Mouse (Mus musculus): Measurements from ENCODE around the gene Dnase2b.

The Dnase2b gene

DNA sequence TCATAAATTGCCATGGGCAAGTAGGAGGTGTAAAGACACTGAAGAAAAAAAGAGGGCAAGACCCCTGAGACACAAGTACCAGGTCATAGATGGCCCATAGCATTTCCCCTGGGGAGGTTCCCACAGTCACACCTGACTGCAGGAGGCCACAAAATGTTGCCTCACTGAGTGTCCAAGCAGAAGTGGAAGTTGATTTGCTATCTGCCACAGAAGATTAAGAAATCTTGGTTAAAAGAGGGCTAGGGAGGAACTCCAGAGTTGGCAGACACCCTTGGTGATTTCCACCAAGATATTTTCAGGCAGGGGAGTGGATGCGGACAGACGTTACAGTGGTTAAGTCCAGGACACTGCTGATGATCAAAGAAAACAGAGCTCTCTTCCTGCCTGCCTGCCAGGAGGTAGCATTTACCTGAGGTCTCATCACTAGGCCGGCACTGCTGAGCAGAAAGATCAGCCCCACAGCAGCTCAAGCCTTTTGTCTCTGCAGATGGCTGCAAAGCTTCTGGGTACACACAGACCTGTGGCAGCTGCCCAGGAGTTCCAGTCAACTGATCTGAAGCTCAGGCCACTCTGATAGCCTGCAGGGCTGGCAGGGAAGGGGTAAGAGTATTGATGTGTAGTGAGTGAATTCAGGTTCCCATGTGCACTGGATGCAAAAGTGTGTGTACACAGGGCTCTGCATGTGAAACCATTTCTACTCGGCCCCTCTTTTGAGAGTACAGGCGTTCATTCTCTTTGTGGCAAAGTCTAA lies 1.3 kb upstream of the Dnase2b start:
- DNase-seq (ENCODE audit: low read depth, low spot score), result no peak

DNA sequence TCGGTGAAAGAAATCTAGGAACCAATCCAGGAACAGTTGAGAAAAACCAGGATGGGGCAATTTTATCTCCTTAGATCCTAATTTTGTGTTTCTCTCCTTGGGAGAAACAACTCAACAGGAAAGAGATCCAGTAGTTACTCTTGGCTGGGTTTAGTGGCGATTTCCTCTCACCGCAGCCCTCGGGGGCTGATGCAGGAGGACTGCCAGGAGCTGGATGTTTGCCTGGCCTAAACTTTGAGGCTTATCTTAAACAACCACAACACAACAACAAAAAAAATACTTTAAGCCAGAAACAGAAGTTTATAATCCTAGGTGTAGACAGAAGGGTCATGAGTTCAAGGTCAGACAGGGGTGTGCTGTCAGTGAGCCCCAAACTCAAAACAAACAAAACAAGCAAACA lies 3.6 kb downstream of the Dnase2b start:
- DNase-seq (ENCODE audit: low read depth, low spot score), result no peak

DNA sequence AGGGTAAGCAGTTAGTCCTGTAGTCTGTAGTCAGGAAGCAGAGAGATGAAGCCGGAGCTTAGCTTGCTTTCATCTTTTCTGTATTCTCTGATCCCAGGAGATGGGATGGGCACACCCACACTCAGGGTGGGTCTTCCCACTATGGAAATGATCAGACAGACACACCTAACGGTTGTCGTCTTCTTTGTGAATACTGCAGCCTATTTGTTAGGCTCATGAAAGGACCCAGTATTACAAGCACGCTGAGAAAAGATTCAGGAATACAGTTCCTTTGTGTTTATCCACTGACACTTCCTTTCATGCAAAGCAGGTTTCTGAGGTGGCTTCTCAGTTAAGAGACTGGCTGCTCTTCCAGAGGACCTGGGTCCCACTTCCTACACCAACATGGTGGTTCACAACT lies 4.1 kb downstream of the Dnase2b start:
- DNase-seq (ENCODE audit: low read depth, low spot score), result no peak

GRCm38 (mm10) chr3:146610322-146610721 lies 5.1 kb downstream of the Dnase2b start:
- no peak for DNase-seq (ENCODE audit: low read depth, low spot score)

- DNase-seq (ENCODE audit: low read depth, low spot score), result peak; percentile 66
Observed at GRCm38 (mm10) chr3:146607368-146607767, 8.0 kb downstream of the Dnase2b start.

DNA sequence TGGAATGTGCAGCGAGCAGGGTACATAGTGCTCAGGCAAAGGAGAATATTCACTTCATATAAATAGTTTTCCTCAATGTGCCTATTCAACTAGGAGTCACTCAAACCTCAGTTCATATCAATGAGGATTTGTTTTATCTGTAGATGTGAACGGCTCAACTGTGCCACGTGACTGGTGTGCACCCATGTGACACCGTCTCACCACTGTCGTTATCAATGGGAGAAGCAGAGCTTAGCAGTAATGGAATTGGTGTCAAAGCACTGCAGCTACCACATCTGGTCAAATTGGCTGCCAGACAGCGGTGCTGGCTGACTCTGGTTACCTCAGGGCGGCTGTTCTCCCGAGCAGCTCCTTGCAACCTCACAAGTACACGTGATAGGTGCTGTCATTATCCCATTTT lies 10.7 kb downstream of the Dnase2b start:
- no peak for DNase-seq (ENCODE audit: low read depth, low spot score)

- DNase-seq (ENCODE audit: low read depth, low spot score), result no peak
Observed at GRCm38 (mm10) chr3:146602531-146602930, 12.9 kb downstream of the Dnase2b start.

DNA sequence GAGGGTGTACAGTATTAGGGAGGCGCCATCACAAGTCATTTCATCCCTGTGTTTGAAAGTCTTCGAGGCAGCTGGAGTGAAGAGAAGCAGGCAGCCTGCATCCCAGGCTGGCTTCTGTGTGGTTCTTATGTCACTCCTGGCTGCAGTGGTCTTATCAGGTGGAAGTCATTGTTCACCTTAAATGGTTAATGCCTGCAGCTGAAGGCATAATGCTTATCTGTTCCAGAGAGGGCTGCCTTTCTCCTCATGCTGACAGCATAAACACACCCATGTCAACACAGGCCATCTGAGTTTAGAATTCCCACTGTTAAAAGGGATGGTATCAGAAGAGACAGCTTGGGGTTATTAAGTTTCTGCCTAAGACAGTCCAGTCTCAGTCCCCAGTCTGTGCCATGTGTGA lies 14.2 kb downstream of the Dnase2b start:
- DNase-seq (ENCODE audit: low read depth, low spot score), result no peak

GRCm38 (mm10) chr3:146599198-146599900 lies 16.0 kb downstream of the Dnase2b start:
- DNase-seq (ENCODE audit: low read depth, low spot score), result no peak

DNA sequence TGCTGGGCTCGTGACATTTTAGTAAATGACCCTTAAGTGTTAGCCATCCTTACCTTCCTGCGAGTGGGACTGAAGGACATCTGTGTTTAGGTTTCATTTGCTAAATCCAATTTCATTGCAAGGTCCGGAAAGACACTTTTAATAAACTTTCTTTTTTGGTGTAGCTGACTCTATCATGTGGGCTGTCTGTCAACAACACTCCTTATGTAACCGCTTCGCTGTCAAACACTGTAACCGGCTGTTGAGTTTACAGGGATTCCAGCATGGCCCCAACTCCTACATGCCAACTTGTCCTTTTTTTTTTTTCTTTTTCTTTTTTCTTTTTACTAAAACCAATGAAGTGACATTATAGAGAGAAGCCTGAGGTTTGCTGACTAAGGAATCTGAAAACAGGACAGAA lies 17.0 kb downstream of the Dnase2b start:
- no peak for DNase-seq (ENCODE audit: low read depth, low spot score)

DNA sequence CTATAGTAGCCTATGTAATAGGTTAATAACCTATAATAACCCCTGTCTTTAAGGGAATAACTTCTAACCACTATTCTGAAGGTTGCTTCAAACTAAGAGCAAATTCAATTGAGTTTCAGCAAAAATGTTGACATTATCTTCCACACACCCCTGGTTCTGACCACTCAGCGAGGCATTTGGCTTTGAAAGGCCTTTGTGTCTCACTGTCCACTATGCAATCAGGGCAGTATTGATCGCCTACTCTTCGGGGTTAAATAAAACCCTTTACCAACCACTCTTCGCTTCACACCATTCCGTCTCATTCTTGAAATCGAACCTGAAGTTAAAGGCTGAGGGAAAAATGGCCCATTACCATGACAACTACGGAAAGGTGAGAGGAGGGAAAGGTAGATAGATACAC lies 18.5 kb downstream of the Dnase2b start:
- no peak for DNase-seq (ENCODE audit: low read depth, low spot score)

DNA sequence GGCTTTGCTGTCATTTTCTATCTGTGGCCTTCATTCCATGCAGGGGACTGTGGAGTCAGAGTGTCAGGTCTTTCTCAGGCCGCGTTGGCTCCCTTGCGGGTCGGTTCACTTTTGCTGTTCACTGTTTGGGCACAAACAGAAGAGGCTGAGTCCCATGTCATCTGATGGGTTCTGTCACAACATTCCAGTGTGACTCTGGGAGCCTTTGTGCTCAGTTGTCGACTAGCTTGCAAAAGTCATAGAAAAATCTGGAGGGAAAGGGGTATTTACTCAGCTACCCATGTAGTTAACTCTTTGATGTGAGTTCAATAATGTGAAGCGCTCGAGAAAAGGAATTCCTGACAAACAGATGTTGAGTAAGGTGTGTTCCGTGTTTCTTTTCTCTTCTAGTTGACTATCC lies 19.0 kb downstream of the Dnase2b start:
- no peak for DNase-seq (ENCODE audit: low read depth, low spot score)

DNA sequence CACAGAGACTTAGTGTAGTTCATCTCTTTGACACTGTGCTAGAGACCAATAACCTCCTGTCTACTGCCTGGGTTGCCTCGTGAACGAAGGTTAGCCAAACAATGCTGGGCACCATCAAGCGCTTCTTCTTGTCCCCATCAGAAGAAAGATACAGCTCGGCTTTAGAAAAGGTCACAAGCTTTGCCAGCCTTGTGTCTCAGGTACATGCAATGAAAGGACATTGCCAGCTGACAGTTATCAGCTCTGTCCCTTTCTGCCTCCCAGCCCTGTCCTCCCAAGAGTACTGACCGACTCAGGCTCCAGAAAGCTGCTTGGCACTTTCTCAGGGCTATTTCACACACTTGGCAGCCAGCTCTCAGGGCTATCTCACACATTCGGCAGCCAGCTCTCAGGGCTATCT lies 20.0 kb downstream of the Dnase2b start:
- DNase-seq (ENCODE audit: low read depth, low spot score), result no peak

DNA sequence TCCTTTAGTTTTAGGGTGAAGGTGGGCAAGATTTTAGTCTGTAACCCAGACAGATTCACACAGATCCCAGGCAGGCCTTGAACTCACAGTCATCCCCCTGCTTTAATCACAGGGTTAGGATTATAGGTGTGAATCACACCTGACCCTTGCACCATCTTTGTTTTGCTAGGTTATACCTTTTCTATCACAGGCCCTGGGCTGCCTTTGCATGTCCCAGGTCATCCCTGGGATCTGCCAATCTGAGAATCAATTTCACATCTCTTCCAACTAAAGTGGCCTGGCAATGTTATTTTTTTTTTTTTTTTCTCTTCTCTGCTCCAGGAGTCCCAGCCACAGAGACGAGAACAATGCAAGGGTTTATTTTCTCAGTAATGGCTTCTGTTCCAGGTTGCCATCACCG lies 23.8 kb downstream of the Dnase2b start:
- DNase-seq (ENCODE audit: low read depth, low spot score), result no peak

DNA sequence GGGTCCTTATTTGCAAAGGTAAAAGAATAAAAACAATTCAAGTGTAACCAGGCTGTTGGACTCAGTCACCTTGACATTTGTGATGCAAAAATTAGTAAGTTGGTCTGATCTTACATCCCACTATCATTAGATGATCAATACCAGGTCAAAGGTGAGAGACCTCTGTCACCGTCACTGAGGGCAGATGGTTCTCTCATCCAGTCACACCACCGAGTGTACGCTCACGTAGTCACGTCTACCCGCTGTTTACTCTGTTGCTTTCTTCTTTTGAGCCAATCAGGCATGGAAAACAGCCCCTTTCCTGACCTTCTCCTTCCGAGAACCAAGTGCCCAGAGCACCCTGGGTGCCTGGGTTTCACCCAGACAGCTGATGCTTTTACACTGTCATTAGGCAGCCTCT lies 24.2 kb downstream of the Dnase2b start:
- no peak for DNase-seq (ENCODE audit: low read depth, low spot score)

DNA sequence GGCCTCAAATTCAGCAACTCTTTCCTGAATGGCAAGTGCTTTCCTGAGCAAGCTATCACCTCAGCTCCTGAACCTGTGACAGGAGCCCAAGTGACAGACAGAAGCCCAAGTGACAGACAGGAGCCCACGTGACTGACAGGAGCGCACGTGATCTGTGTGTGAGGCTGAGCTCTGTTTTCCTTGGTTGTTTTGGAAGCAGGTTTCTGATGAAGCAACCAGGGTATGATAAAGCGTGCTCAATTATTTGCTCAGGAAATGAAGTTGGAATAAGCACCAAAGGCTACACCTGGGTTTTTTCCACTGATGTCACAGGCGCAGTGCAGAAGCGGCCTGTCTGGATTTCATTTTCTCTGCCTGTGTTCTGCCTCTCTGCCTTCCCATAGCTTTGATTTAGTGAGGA lies 25.9 kb downstream of the Dnase2b start:
- DNase-seq (ENCODE audit: low read depth, low spot score), result no peak

- DNase-seq (ENCODE audit: low read depth, low spot score), result no peak
Observed at GRCm38 (mm10) chr3:146586616-146587015, 28.8 kb downstream of the Dnase2b start.

DNA sequence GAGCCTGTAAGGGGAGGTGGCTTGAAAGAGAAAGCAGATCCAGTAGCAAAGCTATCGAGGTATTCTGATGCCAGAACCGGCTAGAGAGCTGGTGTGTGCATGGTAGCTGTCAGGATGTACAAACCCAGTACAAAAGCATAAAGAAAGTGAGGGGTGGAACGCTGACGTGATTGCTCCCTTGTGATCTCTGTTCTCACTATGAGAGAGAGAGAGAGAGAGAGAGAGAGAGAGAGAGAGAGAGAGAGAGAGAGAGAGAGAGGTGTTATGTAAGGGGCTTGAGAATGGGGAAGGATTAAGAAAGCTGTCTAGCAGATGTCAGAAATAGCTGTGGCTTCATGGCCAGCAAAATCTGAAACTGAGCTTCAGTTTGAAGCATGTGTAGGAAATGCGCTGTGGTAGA lies 31.5 kb downstream of the Dnase2b start:
- DNase-seq (ENCODE audit: low read depth, low spot score), result no peak

GRCm38 (mm10) chr3:146583478-146583877 lies 31.9 kb downstream of the Dnase2b start:
- no peak for DNase-seq (ENCODE audit: low read depth, low spot score)

DNA sequence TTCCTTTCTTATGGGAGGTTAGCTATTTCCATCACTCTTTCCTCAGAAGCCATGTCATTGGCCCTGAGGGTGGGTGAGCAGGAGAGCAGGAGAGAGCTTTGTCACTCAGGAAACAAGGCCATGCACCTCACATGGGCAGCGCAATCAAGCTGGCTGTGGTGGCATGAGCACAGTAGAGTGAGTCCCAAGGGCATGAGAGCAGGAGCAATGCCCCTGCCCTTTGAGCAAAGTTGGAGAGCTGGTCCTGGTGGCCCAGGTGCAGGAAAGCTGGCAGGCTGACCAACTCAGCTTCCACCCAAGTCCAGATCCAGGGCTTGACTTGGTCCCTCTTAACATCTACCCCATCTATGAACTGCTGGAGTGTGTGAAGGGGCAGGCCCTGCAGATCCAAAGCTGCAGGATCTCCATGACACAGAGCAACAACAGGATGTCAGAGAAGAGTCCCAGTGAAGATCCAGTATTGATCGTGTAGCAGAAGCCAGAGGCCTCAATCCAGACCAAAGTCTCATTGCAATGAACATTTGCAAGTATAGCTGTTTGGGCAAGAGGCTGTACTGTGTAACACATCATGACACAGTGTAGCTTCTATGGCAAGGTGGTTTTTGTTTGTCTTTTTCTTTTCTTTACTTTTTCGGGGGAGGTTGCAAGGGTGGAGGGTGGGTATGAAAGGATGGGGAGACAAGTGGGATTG lies 35.2 kb downstream of the Dnase2b start:
- no peak for DNase-seq (ENCODE audit: low read depth, low spot score)

DNA sequence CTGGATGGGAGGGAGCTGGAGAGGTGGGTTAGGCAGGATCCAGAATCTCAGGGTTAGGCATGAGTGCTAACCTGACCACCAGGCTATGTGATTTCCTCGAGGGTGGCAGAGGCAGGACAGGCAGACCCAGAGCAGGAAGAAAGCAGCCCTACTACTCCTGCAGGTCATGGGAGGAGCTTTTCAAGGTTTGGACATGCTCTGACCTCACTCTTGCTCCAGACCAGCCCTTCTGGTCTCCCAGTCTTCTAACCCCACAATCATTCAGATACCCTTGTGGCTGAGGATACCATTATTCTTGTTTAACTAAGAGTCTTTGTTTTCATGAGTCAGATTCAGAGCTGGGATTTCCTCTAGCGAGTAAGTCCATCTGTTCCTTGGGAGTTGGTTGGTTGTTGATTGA lies 37.8 kb downstream of the Dnase2b start:
- no peak for DNase-seq (ENCODE audit: low read depth, low spot score)

DNA sequence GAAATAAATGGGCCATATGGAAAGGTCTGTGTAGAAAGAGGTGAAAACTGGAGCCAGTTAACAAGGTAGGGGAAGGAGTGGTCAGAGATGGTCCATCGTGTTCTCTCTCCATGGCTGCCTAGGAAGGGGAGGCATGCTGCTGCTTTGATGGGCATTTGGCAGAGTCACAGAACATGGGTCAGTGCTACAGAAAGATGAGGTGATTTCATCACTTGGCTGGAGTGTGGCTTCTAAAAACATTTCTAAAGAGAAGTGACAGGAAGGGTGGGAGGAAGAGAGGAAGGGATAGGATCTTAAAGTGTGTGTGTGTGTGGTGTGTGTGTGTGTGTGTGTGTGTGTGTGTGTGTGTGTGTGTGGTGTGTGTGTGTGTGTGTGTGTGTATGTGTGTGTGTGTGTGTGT lies 44.1 kb downstream of the Dnase2b start:
- DNase-seq (ENCODE audit: low read depth, low spot score), result no peak

- DNase-seq (ENCODE audit: low read depth, low spot score), result no peak
Observed at GRCm38 (mm10) chr3:146570939-146571338, 44.5 kb downstream of the Dnase2b start.

Data from brain, embryonic 18.5 days (tissue).